Mouse (Mus musculus): ENCODE measurements around the gene Ccnc.

Gene Ccnc

GRCm38 (mm10) chr4:21807204-21807603, 79.7 kb downstream of the Ccnc start:
- peak; percentile 27 for DNase-seq
